Mouse (Mus musculus) kidney, postnatal 0 days (tissue): ENCODE results near the gene Ano1. TPM values are rescaled to one million over a fixed set of nuclear protein-coding genes. Genes with fewer than 3 reads are reported as not detected.
A peak's percentile ranks its signal among the peaks of the same experiment; 100 is the strongest.

Experiments
- ATAC-seq: fragments of 200-750 bp; cut with Nextera tagmentation; replicated peaks from 2 replicates; pipeline ENCODE4 v1.8.0; 2017; ENCODE audit warnings: low read depth, moderate number of reproducible peaks, moderate TSS enrichment, moderate library complexity; ENCODE audit not compliant: low FRiP score
- DNase-seq: peaks from one replicate; pipeline ENCODE4 v3.0.0-alpha.2; 2016; ENCODE audit warnings: low spot score
- H3K27ac ChIP-seq: fragments of 300-500 bp; sonication (generic); 2 replicates; pipeline ENCODE4 v1.5.1; 2014; ENCODE audit warnings: mild to moderate bottlenecking
- H3K27me3 ChIP-seq: fragments of 300-500 bp; sonication (generic); 2 replicates; pipeline ENCODE4 v1.6.1; 2014; ENCODE audit warnings: low read length, mixed read lengths; ENCODE audit not compliant: insufficient read depth
- H3K36me3 ChIP-seq: fragments of 300-500 bp; sonication (generic); 2 replicates; pipeline ENCODE4 v1.6.1; 2014; ENCODE audit warnings: low read length, mixed read lengths; ENCODE audit not compliant: insufficient read depth
- H3K4me1 ChIP-seq: fragments of 300-500 bp; sonication (generic); replicated peaks from 2 replicates; pipeline ENCODE4 v1.6.1; 2014; ENCODE audit warnings: antibody characterized with exemption, low read length, mixed read lengths; ENCODE audit not compliant: insufficient read depth
- H3K4me2 ChIP-seq: fragments of 300-500 bp; sonication (generic); 2 replicates; pipeline ENCODE4 v1.6.1; 2014; ENCODE audit warnings: mild to moderate bottlenecking, low read length, moderate library complexity, mixed read lengths
- H3K4me3 ChIP-seq: fragments of 300-500 bp; sonication (generic); replicated peaks from 2 replicates; pipeline ENCODE4 v1.5.1; 2014; ENCODE audit warnings: low read depth, low read length
- H3K9ac ChIP-seq: fragments of 300-500 bp; sonication (generic); 2 replicates; pipeline ENCODE4 v1.6.1; 2014; ENCODE audit warnings: low read depth, low read length
- H3K9me3 ChIP-seq: fragments of 300-500 bp; sonication (generic); replicated peaks from 2 replicates; pipeline ENCODE4 v1.6.1; 2016; ENCODE audit warnings: low read length, inconsistent platforms, mixed read lengths
- CTCF ChIP-seq: IDR thresholded peaks from 2 replicates; pipeline ENCODE4 v1.5.1; 2016; ENCODE audit warnings: antibody characterized with exemption, low read depth, mild to moderate bottlenecking, moderate library complexity
- WGBS: fragments of 180-500 bp; shearing (Covaris S2); extraction: QIAGEN DNeasy Blood & Tissue Kit; methylation state at CpG from one replicate; pipeline ENCODE4 v1.1.7; 2014; 5-methylcytosine and 5-hydroxymethylcytosine counted together
- polyA plus RNA-seq: library from polyadenylated mRNA; unstranded; fragments of >200 nt; fragmentation: Nextera tagmentation; extraction: Ambion mirVana; gene quantifications from 2 replicates; pipeline ENCODE4 v1.2.1, GENCODE M21; 2015

Ano1 gene
- polyA plus RNA-seq, 1 experiment from 2014 or later, result 34.1 TPM

DNA sequence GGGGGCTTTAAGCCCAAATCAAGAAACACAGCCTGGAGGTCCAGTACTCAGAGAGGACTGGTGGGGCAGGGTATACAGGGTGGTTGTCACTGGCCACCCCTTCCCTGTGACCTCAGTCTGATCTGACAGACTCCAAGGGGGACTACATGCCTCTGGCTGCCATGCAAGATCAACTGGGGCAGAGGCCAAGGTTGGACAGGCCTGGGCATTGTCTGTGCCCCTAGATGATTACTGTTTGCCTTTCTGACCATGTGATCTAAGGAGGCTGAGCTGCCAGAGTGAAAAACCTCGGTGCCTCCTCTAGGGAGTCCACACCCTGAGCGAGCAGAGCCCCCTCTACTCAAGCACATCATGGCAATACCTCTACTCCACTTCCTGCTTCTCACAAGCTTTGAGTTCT is 115.8 kb downstream of the Ano1 start:
- no peak overlapping the region for H3K9ac ChIP-seq
- no peak for ATAC-seq
- 0 out of 2 replicates have a peak, but pooled peaks cover 5% of the 10 kb centered on the region for H3K4me1 ChIP-seq
- TF ChIP-seq CTCF, result no peak
- no peaks in the 10 kb centered on the region for H3K9me3 ChIP-seq
- WGBS, result 47% methylated on average over 2 of the region's 2 CpGs
- no peaks in the 10 kb centered on the region for H3K27me3 ChIP-seq
- no peak for DNase-seq
- H3K4me3 ChIP-seq, result no peak overlapping the region
- H3K36me3 ChIP-seq, result no peaks in the 10 kb centered on the region
- no peak overlapping the region for H3K4me2 ChIP-seq
- 0 out of 2 replicates have a peak overlapping the region, but pooled peaks have one; percentile 22 for H3K27ac ChIP-seq

DNA sequence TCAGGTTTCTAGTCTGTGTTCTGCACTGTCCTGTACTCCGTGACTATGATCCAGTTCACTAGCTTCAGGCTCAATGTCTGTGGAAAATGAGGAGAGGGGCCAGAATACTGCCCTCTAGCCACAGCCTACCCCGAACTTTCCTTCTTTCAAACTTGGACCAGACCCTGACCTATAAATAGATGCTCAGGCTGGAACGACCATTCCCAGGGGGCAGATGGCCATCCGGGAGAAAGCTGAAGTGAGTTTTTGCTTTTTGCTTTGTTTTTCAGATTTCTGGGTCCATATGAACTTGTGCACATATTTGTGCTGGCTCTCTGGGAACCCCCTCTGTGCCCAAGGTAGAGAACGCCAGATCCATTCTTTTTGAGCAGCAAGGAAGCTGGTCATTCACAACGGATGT is 116.9 kb downstream of the Ano1 start:
- ATAC-seq, result no peak
- 0 out of 2 replicates have a peak, but pooled peaks cover 5% of the 10 kb centered on the region for H3K4me1 ChIP-seq
- DNase-seq, result peak; percentile 25
- H3K27ac ChIP-seq, result no peak overlapping the region
- H3K9me3 ChIP-seq, result no peaks in the 10 kb centered on the region
- 0 out of 2 replicates have a peak, but pooled peaks have one; percentile 18 for TF ChIP-seq CTCF
- no peak overlapping the region for H3K9ac ChIP-seq
- H3K27me3 ChIP-seq, result no peaks in the 10 kb centered on the region
- no peak overlapping the region for H3K4me3 ChIP-seq
- H3K4me2 ChIP-seq, result no peak overlapping the region
- no peaks in the 10 kb centered on the region for H3K36me3 ChIP-seq
- 54% methylated on average over 6 of the region's 6 CpGs for WGBS

DNA sequence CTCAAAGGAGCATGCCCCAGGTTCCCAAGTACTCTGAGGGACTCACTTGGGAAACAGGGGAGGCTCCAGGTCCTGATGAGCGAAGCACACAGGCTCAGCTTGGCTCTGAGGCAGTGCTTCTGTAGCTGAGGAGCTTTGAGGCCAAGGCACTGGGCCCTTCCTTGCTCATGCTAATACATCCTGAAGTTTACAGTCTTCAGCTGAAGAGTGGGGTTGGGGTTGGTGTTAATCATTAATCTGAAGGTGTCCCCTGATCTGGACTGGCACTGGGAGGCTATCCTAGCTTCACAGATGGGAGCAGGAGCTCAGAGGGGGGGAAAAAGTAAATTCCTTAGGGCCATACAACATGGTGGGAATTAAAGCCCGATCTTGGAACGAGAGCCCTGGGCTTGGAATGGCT is 117.3 kb downstream of the Ano1 start:
- Histone ChIP-seq H3K4me3 (no peak overlapping the region), H3K9me3 (no peaks in the 10 kb centered on the region), H3K4me1 (0 out of 2 replicates have a peak, but pooled peaks cover 5% of the 10 kb centered on the region), H3K4me2 (no peak overlapping the region), H3K36me3 (no peaks in the 10 kb centered on the region), H3K27ac (no peak overlapping the region), H3K9ac (no peak overlapping the region), H3K27me3 (no peaks in the 10 kb centered on the region)
- 57% methylated on average over 3 of the region's 3 CpGs for WGBS
- DNase-seq, result no peak
- no peak for ATAC-seq
- TF ChIP-seq CTCF, result no peak

DNA sequence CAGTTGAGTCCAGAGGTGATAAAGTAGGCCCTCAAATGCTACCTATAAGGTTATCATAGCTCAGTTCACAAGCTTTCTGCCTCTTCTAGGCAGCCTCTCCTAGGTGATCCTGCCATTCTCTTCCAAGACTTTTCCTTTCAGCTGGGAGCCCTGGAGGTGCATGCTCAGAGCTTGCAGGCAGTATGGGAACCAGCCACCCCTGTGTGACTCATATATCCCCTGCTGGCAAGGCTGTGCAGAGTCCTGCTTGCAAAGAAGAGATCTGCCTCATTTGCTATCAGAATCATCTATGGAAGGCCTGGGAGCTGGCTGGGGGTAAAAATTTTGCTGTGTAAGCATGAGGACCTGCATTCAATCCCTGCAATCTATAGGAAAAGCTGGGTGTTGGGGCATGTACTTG is 119.5 kb downstream of the Ano1 start:
- DNase-seq (no peak), ATAC-seq (no peak)
- no peaks in the 10 kb centered on the region for H3K36me3 ChIP-seq
- no peak overlapping the region for H3K9ac ChIP-seq
- 0 out of 2 replicates have a peak, but pooled peaks cover 5% of the 10 kb centered on the region for H3K4me1 ChIP-seq
- no peaks in the 10 kb centered on the region for H3K9me3 ChIP-seq
- H3K27ac ChIP-seq, result no peak overlapping the region
- H3K27me3 ChIP-seq, result no peaks in the 10 kb centered on the region
- TF ChIP-seq CTCF, result no peak
- H3K4me2 ChIP-seq, result no peak overlapping the region
- no peak overlapping the region for H3K4me3 ChIP-seq

DNA sequence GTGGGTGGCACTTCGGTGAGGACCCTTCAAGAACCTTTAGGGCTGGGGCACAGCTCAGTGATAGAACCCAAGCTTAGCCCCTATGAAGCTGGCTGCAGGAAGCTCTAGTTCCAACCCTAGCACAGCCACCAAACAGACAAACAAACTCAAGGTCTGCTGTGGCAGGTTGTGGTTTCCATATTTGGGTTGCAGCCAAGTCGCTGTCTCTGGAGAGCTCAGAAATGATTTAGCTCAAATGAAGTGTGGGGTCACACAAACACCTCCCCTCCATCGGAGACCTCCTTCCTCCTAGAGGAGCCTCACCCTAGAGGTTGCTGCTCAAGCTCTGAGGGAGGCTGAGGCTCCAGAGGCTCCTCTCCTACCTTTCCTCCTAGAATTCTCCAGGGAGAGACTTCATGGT is 121.2 kb downstream of the Ano1 start:
- 69% methylated on average over 3 of the region's 3 CpGs for WGBS
- no peaks in the 10 kb centered on the region for H3K36me3 ChIP-seq
- no peak for TF ChIP-seq CTCF
- H3K9me3 ChIP-seq, result no peaks in the 10 kb centered on the region
- no peak overlapping the region for H3K4me3 ChIP-seq
- H3K9ac ChIP-seq, result no peak overlapping the region
- no peak overlapping the region for H3K27ac ChIP-seq
- no peaks in the 10 kb centered on the region for H3K27me3 ChIP-seq
- no peak for DNase-seq
- no peak overlapping the region for H3K4me2 ChIP-seq
- ATAC-seq, result no peak
- 0 out of 2 replicates have a peak, but pooled peaks cover 5% of the 10 kb centered on the region for H3K4me1 ChIP-seq

DNA sequence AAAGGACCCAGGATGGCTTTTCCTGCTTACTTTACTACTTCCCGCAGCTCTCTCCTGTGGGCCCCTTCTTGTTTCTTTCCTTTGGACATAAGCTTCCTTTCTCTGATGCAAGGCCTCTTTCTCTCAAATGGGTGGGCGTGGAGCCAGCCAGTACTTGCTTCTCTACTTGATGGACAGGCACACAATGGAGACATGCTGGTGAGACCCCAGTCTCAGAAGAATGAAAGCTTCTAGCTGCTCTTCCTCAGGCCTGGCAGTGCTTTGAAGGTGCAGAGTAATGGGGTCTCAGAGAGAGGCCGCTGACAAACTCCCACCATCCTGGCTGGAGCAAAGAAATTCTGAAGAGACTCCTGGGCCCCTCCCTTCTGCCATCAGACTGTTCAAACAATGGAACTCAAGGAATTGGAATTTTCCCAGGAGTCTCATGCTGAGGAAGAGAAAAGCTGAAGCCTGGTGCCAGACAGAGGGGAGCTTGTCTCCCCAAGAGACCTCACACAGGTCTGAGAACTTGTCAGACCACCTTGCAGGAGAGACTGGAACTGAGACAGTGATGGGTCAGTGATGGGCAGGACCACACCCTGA is 123.3 kb downstream of the Ano1 start:
- ATAC-seq (no peak), DNase-seq (no peak)
- H3K36me3 ChIP-seq, result no peaks in the 10 kb centered on the region
- WGBS, result 43% methylated on average over 3 of the region's 3 CpGs
- no peaks in the 10 kb centered on the region for H3K27me3 ChIP-seq
- H3K4me2 ChIP-seq, result no peak overlapping the region
- no peak for TF ChIP-seq CTCF
- no peak overlapping the region for H3K9ac ChIP-seq
- H3K9me3 ChIP-seq, result no peaks in the 10 kb centered on the region
- no peak overlapping the region for H3K4me3 ChIP-seq
- H3K4me1 ChIP-seq, result no peaks in the 10 kb centered on the region
- 0 out of 2 replicates have a peak overlapping the region, but pooled peaks have one; percentile 13 for H3K27ac ChIP-seq
